Mouse (Mus musculus) ES-E14 (cell line): Measurements from ENCODE around the gene Peak1. TPM values are rescaled to one million over a fixed set of nuclear protein-coding genes. Genes with fewer than 3 reads are reported as not detected.

Source experiments
- DNase-seq: peaks from one replicate; pipeline ENCODE4 v3.0.0-alpha.2; 2013; ENCODE audit warnings: low read depth, low spot score
- H3K27ac ChIP-seq: 2 replicates; pipeline ENCODE4 v1.5.1; 2012; ENCODE audit warnings: low read depth, mild to moderate bottlenecking, low read length, moderate library complexity, mixed read lengths; ENCODE audit not compliant: poor library complexity, insufficient read depth, severe bottlenecking
- H3K36me3 ChIP-seq: 2 replicates; pipeline ENCODE4 v1.6.1; 2012; ENCODE audit warnings: mild to moderate bottlenecking, low read length, moderate library complexity, mixed read lengths; ENCODE audit not compliant: control insufficient read depth, poor library complexity, insufficient read depth, severe bottlenecking
- H3K4me1 ChIP-seq, 2 experiments: fragments of 150-350 bp in 1 of 2; sonication (generic) in 1 of 2; 2 replicates each; pipeline ENCODE4 v1.6.1; 2012; ENCODE audit warnings: low read length in 2 of 2, mild to moderate bottlenecking in 1 of 2, mixed read lengths in 1 of 2; ENCODE audit not compliant: control insufficient read depth in 2 of 2, insufficient read depth in 2 of 2, poor library complexity in 1 of 2
- H3K4me3 ChIP-seq, 2 experiments: fragments of 150-350 bp in 1 of 2; sonication (generic) in 1 of 2; 2 replicates each; pipeline ENCODE4 v1.5.1; 2012; ENCODE audit warnings: low read length in 2 of 2, low read depth in 1 of 2, mild to moderate bottlenecking in 1 of 2, mixed read lengths in 1 of 2; ENCODE audit not compliant: insufficient read depth in 1 of 2, poor library complexity in 1 of 2, severe bottlenecking in 1 of 2
- H3K9ac ChIP-seq: 2 replicates; pipeline ENCODE4 v1.6.1; 2012; ENCODE audit warnings: low read depth, mild to moderate bottlenecking, low read length, mixed read lengths; ENCODE audit not compliant: poor library complexity, insufficient read depth, severe bottlenecking
- H3K9me3 ChIP-seq: fragments of 150-350 bp; sonication (generic); 2 replicates; pipeline ENCODE4 v1.6.1; 2012; ENCODE audit warnings: low read depth, mild to moderate bottlenecking, low read length; ENCODE audit not compliant: control insufficient read depth, insufficient read depth
- CHD2 ChIP-seq: IDR thresholded peaks from 2 replicates; pipeline ENCODE4 v1.6.1; 2014; ENCODE audit warnings: mild to moderate bottlenecking, low read depth, low read length, inconsistent platforms
- HCFC1 ChIP-seq: IDR thresholded peaks from 2 replicates; pipeline ENCODE4 v1.6.1; 2012; ENCODE audit warnings: low read length, inconsistent platforms, borderline replicate concordance; ENCODE audit not compliant: insufficient read depth
- MAFK ChIP-seq: IDR thresholded peaks from 2 replicates; pipeline ENCODE4 v1.6.1; 2014; ENCODE audit warnings: mild to moderate bottlenecking, low read depth, low read length, inconsistent platforms; ENCODE audit not compliant: insufficient read depth
- ZC3H11A ChIP-seq: IDR thresholded peaks from 2 replicates; pipeline ENCODE4 v1.6.1; 2012; ENCODE audit warnings: low read depth, mild to moderate bottlenecking, inconsistent platforms, low read length, borderline replicate concordance
- ZNF384 ChIP-seq: IDR thresholded peaks from 2 replicates; pipeline ENCODE4 v1.6.1; 2012; ENCODE audit warnings: low read depth, low read length, inconsistent platforms
- in situ Hi-C, 2 experiments: fragments of 600-800 bp; cut with MboI; formaldehyde crosslinking; loops; one replicate each; pipeline ENCODE4 v1.15.1; 2025; ENCODE audit warnings: low sequenced_read_pairs in 2 of 2, inconsistent platforms in 1 of 2; ENCODE audit not compliant: unreplicated experiment in 2 of 2
- total RNA-seq: library from RNA; depleted of rRNA; stranded (reverse); fragments of 300-350 nt; gene quantifications from 2 replicates; pipeline ENCODE4 v1.2.3, GENCODE M21; 2012

Gene Peak1
- total RNA-seq, 1 experiment: 14.5 TPM

GRCm38 (mm10) chr9:56339426-56340195 lies 78.3 kb downstream of the Peak1 start:
- Histone ChIP-seq H3K4me3 (no peak overlapping the region), H3K9ac (no peak overlapping the region), H3K9me3 (no peaks in the 10 kb centered on the region), H3K4me1 (peaks cover 0 to 2% of the 10 kb centered on the region in 2 experiments; a peak in 1 of 4 replicates), H3K27ac (no peak overlapping the region), H3K36me3 (no peaks in the 10 kb centered on the region)
- no peak for DNase-seq
- in situ Hi-C loops: no loop called here
- TF ChIP-seq CHD2: no peak
- no peak for TF ChIP-seq ZC3H11A
- TF ChIP-seq ZNF384: no peak
- no peak for TF ChIP-seq HCFC1
- TF ChIP-seq MAFK: no peak

GRCm38 (mm10) chr9:56334363-56334762 lies 83.5 kb downstream of the Peak1 start:
- Histone ChIP-seq H3K9me3 (no peaks in the 10 kb centered on the region), H3K4me1 (peaks cover 0 to 2% of the 10 kb centered on the region in 2 experiments; a peak in 2 of 4 replicates), H3K36me3 (no peaks in the 10 kb centered on the region), H3K9ac (no peak overlapping the region; the same call in 1 of the 2 replicates), H3K27ac (no peak overlapping the region), H3K4me3 (no peak overlapping the region)
- in situ Hi-C loops: no loop called here
- TF ChIP-seq ZNF384 (no peak), ZC3H11A (no peak), HCFC1 (no peak), MAFK (no peak), CHD2 (no peak)
- DNase-seq: no peak

GRCm38 (mm10) chr9:56332774-56333173 lies 85.1 kb downstream of the Peak1 start:
- in situ Hi-C loops: no loop called here
- Histone ChIP-seq H3K36me3 (no peaks in the 10 kb centered on the region), H3K27ac (no peak overlapping the region), H3K4me1 (no peaks in the 10 kb centered on the region; a peak in 1 of 4 replicates), H3K9me3 (no peaks in the 10 kb centered on the region), H3K4me3 (no peak overlapping the region), H3K9ac (no peak overlapping the region)
- TF ChIP-seq MAFK: no peak
- no peak for DNase-seq

GRCm38 (mm10) chr9:56326511-56327005 lies 91.3 kb downstream of the Peak1 start:
- no peak for DNase-seq
- Histone ChIP-seq H3K4me1 (no peaks in the 10 kb centered on the region), H3K36me3 (no peaks in the 10 kb centered on the region), H3K9me3 (no peaks in the 10 kb centered on the region), H3K27ac (no peak overlapping the region), H3K9ac (no peak overlapping the region), H3K4me3 (no peak overlapping the region)
- TF ChIP-seq HCFC1: no peak
- no peak for TF ChIP-seq MAFK
- TF ChIP-seq CHD2: no peak
- no peak for TF ChIP-seq ZC3H11A
- no peak for TF ChIP-seq ZNF384
- in situ Hi-C loops: no loop called here
